Mouse (Mus musculus) kidney, embryonic 16.5 days (tissue): ENCODE results near the gene Ugt1a9. TPM values are rescaled to one million over a fixed set of nuclear protein-coding genes. Genes with fewer than 3 reads are reported as not detected.
"Not testable (repeated sequence)": the region's sequence is repeated elsewhere in the genome, so short reads cannot be mapped to it uniquely, and the experiment has no call there.

Source experiments
- ATAC-seq: fragments of 200-750 bp; cut with Nextera tagmentation; 2 replicates; pipeline ENCODE4 v1.8.0; 2017; ENCODE audit warnings: moderate TSS enrichment; ENCODE audit not compliant: low FRiP score, low TSS enrichment
- H3K27ac ChIP-seq: fragments of 300-500 bp; sonication (generic); 2 replicates; pipeline ENCODE4 v1.5.1; 2014; ENCODE audit warnings: low read length
- H3K27me3 ChIP-seq: fragments of 300-500 bp; sonication (generic); 2 replicates; pipeline ENCODE4 v1.6.1; 2014; ENCODE audit warnings: low read length, control low read depth, mixed read lengths; ENCODE audit not compliant: insufficient read depth
- H3K36me3 ChIP-seq: fragments of 300-500 bp; sonication (generic); 2 replicates; pipeline ENCODE4 v1.6.1; 2014; ENCODE audit warnings: low read length, control low read depth, mixed read lengths; ENCODE audit not compliant: insufficient read depth
- H3K4me1 ChIP-seq: fragments of 300-500 bp; sonication (generic); 2 replicates; pipeline ENCODE4 v1.6.1; 2014; ENCODE audit warnings: low read length, control low read depth, mixed read lengths; ENCODE audit not compliant: insufficient read depth
- H3K4me2 ChIP-seq: fragments of 300-500 bp; sonication (generic); replicated peaks from 2 replicates; pipeline ENCODE4 v1.6.1; 2014; ENCODE audit warnings: low read depth, low read length
- H3K4me3 ChIP-seq: fragments of 300-500 bp; sonication (generic); 2 replicates; pipeline ENCODE4 v1.5.1; 2014; ENCODE audit warnings: mild to moderate bottlenecking, low read length
- H3K9ac ChIP-seq: fragments of 300-500 bp; sonication (generic); replicated peaks from 2 replicates; pipeline ENCODE4 v1.6.1; 2014; ENCODE audit warnings: low read length
- H3K9me3 ChIP-seq: fragments of 300-500 bp; sonication (generic); 2 replicates; pipeline ENCODE4 v1.6.1; 2016; ENCODE audit warnings: low read length, control low read depth
- whole genome bisulfite sequencing: fragments of 180-500 bp; shearing (Covaris S2); extraction: QIAGEN DNeasy Blood & Tissue Kit; methylation state at CpG from one replicate; pipeline ENCODE4 v1.1.7; 2014; 5-methylcytosine and 5-hydroxymethylcytosine counted together
- polyA plus RNA-seq: library from polyadenylated mRNA; unstranded; fragments of >200 nt; fragmentation: Nextera tagmentation; extraction: Ambion mirVana; gene quantifications from 2 replicates; pipeline ENCODE4 v1.2.1, GENCODE M21; 2015

Gene Ugt1a9
- polyA plus RNA-seq, 1 experiment from 2014 or later = 7.1 TPM

GRCm38 (mm10) chr1:88081670-88082069 lies 11.1 kb downstream of the Ugt1a9 start:
- Histone ChIP-seq H3K27ac (no peak overlapping the region), H3K9me3 (no peaks in the 10 kb centered on the region), H3K4me2 (no peak overlapping the region), H3K36me3 (no peaks in the 10 kb centered on the region), H3K9ac (no peak overlapping the region), H3K4me1 (no peaks in the 10 kb centered on the region), H3K27me3 (no peaks in the 10 kb centered on the region), H3K4me3 (no peak overlapping the region)
- 96% methylated on average over 1 of the region's 1 CpGs for WGBS
- ATAC-seq = no peak

- H3K4me1 ChIP-seq = no peaks in the 10 kb centered on the region
- no peaks in the 10 kb centered on the region for H3K27me3 ChIP-seq
- no peak for ATAC-seq
- no peak overlapping the region for H3K27ac ChIP-seq
- H3K4me2 ChIP-seq = no peak overlapping the region
- H3K9me3 ChIP-seq = no peaks in the 10 kb centered on the region
- 60% methylated on average over 1 of the region's 1 CpGs for WGBS
- no peak overlapping the region for H3K4me3 ChIP-seq
- no peaks in the 10 kb centered on the region for H3K36me3 ChIP-seq
- no peak overlapping the region for H3K9ac ChIP-seq
Observed at GRCm38 (mm10) chr1:88086125-88086524, 15.5 kb downstream of the Ugt1a9 start.

- Histone ChIP-seq H3K27me3 (no peaks in the 10 kb centered on the region), H3K9ac (no peak within 1 kb of the TSS), H3K4me1 (no peaks in the 10 kb centered on the region), H3K4me2 (no peak within 1 kb of the TSS), H3K4me3 (no peak within 1 kb of the TSS), H3K9me3 (no peaks in the 10 kb centered on the region), H3K27ac (no peak within 1 kb of the TSS), H3K36me3 (no peaks in the 10 kb centered on the region)
- WGBS = 80% methylated on average over 3 of the region's 3 CpGs
- ATAC-seq = no peak
Observed at GRCm38 (mm10) chr1:88087513-88087912, 16.9 kb downstream of the Ugt1a9 start, which contains the start of gene Ugt1a8. Gene Ugt1a8, plus strand, starts transcription at chr1:88087813.

- Histone ChIP-seq H3K4me3 (no peak overlapping the region), H3K9ac (no peak overlapping the region), H3K4me2 (no peak overlapping the region), H3K9me3 (no peaks in the 10 kb centered on the region), H3K27me3 (no peaks in the 10 kb centered on the region), H3K36me3 (no peaks in the 10 kb centered on the region), H3K27ac (no peak overlapping the region), H3K4me1 (peaks cover 11% of the 10 kb centered on the region; the same call in 1 of the 2 replicates)
- no peak for ATAC-seq
Observed at GRCm38 (mm10) chr1:88092341-88092740, 21.7 kb downstream of the Ugt1a9 start.

- not testable (repeated sequence) for H3K27me3 ChIP-seq, H3K9me3 ChIP-seq, H3K4me3 ChIP-seq, H3K4me2 ChIP-seq, H3K36me3 ChIP-seq, H3K9ac ChIP-seq
- 60% methylated on average over 3 of the region's 3 CpGs for WGBS
- peak; percentile 62; the same call in 1 of the 2 replicates for ATAC-seq
- peaks cover 11% of the 10 kb centered on the region; the same call in 1 of the 2 replicates for H3K4me1 ChIP-seq
- H3K27ac ChIP-seq = peak overlapping the region; percentile 95
Observed at GRCm38 (mm10) chr1:88094270-88094676, 23.7 kb downstream of the Ugt1a9 start.

- peak within 1 kb of the TSS; percentile 95 for H3K27ac ChIP-seq
- WGBS = 14% methylated on average over 10 of the region's 10 CpGs
- ATAC-seq = peak; percentile 94
- no peaks in the 10 kb centered on the region for H3K36me3 ChIP-seq
- peak within 1 kb of the TSS; percentile 43 for H3K4me2 ChIP-seq
- H3K27me3 ChIP-seq = no peaks in the 10 kb centered on the region
- peak within 1 kb of the TSS; percentile 56 for H3K9ac ChIP-seq
- H3K4me3 ChIP-seq = peak within 1 kb of the TSS; percentile 18
- peaks cover 11% of the 10 kb centered on the region; the same call in 1 of the 2 replicates for H3K4me1 ChIP-seq
- H3K9me3 ChIP-seq = no peaks in the 10 kb centered on the region
Observed at GRCm38 (mm10) chr1:88094941-88095492, 24.4 kb downstream of the Ugt1a9 start, which contains the start of gene Ugt1a7c. Gene Ugt1a7c, plus strand, starts transcription at chr1:88095062.

- 83% methylated on average over 3 of the region's 3 CpGs for WGBS
- not testable (repeated sequence) for H3K36me3 ChIP-seq, H3K4me3 ChIP-seq, H3K9me3 ChIP-seq, H3K27ac ChIP-seq, ATAC-seq, H3K4me2 ChIP-seq, H3K9ac ChIP-seq, H3K27me3 ChIP-seq
- H3K4me1 ChIP-seq = peaks cover 11% of the 10 kb centered on the region; the same call in 1 of the 2 replicates
Observed at GRCm38 (mm10) chr1:88098546-88098945, 27.9 kb downstream of the Ugt1a9 start.

GRCm38 (mm10) chr1:88099691-88100090 lies 29.1 kb downstream of the Ugt1a9 start:
- H3K9me3 ChIP-seq, H3K27ac ChIP-seq, H3K27me3 ChIP-seq, H3K4me2 ChIP-seq, H3K4me1 ChIP-seq, H3K36me3 ChIP-seq, H3K4me3 ChIP-seq, ATAC-seq, H3K9ac ChIP-seq: not testable (repeated sequence)
- WGBS = 86% methylated on average over 2 of the region's 2 CpGs

- H3K4me1 ChIP-seq, H3K4me2 ChIP-seq, H3K27me3 ChIP-seq, H3K9ac ChIP-seq, H3K36me3 ChIP-seq, H3K27ac ChIP-seq, H3K4me3 ChIP-seq, H3K9me3 ChIP-seq, ATAC-seq: not testable (repeated sequence)
- 75% methylated on average over 1 of the region's 3 CpGs for WGBS
Observed at GRCm38 (mm10) chr1:88103019-88103418, 32.4 kb downstream of the Ugt1a9 start, which contains the start of gene Ugt1a6b. Gene Ugt1a6b, plus strand, starts transcription at chr1:88103252.

- H3K9ac ChIP-seq, H3K36me3 ChIP-seq, H3K4me3 ChIP-seq, H3K4me1 ChIP-seq, H3K4me2 ChIP-seq, H3K9me3 ChIP-seq, H3K27ac ChIP-seq, ATAC-seq, H3K27me3 ChIP-seq: not testable (repeated sequence)
- 68% methylated on average over 4 of the region's 5 CpGs for WGBS
Observed at GRCm38 (mm10) chr1:88103697-88104468, 33.3 kb downstream of the Ugt1a9 start.
